Mouse (Mus musculus): Measurements from ENCODE around the gene Irf2bp1. TPM values are rescaled to one million over a fixed set of nuclear protein-coding genes. Genes with fewer than 3 reads are reported as not detected.

Irf2bp1 gene
- polyA plus RNA-seq (2016; fragmentation: Nextera tagmentation; extraction: Ambion mirVana), result 25.0 and 25.7 TPM in 2 replicates

GRCm38 (mm10) chr7:19003902-19004630 is at the start of gene Irf2bp1:
Irf2bp1 (plus strand) TSS chr7:19004044.
- H3K4me1 ChIP-seq, result peaks cover 57% of the 10 kb centered on the region
- DNase-seq (ENCODE audit: low spot score), result peak; percentile 93
- peaks cover 33% of the 10 kb centered on the region for H3K36me3 ChIP-seq (replicated peaks)
- H3K9me3 ChIP-seq, result no peaks in the 10 kb centered on the region
- WGBS, result under 1% methylated on average over 90 of the region's 90 CpGs
- H3K27ac ChIP-seq (replicated peaks), result peak within 1 kb of the TSS; percentile 93
- H3K27me3 ChIP-seq (replicated peaks; ENCODE audit: low read depth, poor library complexity, severe bottlenecking), result no peaks in the 10 kb centered on the region
- H3K4me3 ChIP-seq, result peak within 1 kb of the TSS; percentile 72

- WGBS, result 1% methylated on average over 107 of the region's 107 CpGs
- peak; percentile 82 for DNase-seq (ENCODE audit: low spot score)
- peaks cover 79% of the 10 kb centered on the region for H3K27me3 ChIP-seq (replicated peaks; ENCODE audit: low read depth, poor library complexity, severe bottlenecking)
Measured at GRCm38 (mm10) chr7:18957569-18958383, 46.1 kb upstream of the Irf2bp1 start.

GRCm38 (mm10) chr7:18958384-18958766 is 45.5 kb upstream of the Irf2bp1 start:
- no peak for DNase-seq (ENCODE audit: low spot score)

More at GRCm38 (mm10) chr7:18957569-18958383, 46.1 kb upstream of the Irf2bp1 start:
- Histone ChIP-seq H3K9me3 (no peaks in the 10 kb centered on the region), H3K4me3 (peak overlapping the region; percentile 69), H3K36me3 (replicated peaks) (no peaks in the 10 kb centered on the region; the same call in 1 of the 2 replicates), H3K4me1 (peaks cover 36% of the 10 kb centered on the region), H3K27ac (replicated peaks) (peak overlapping the region; percentile 66)

GRCm38 (mm10) chr7:18959446-18959845 is 44.4 kb upstream of the Irf2bp1 start:
- no peaks in the 10 kb centered on the region; the same call in 1 of the 2 replicates for H3K36me3 ChIP-seq (replicated peaks)
- DNase-seq (ENCODE audit: low spot score), result no peak
- 60% methylated on average over 8 of the region's 8 CpGs for WGBS
- no peak overlapping the region for H3K27ac ChIP-seq (replicated peaks)
- peaks cover 96% of the 10 kb centered on the region for H3K27me3 ChIP-seq (replicated peaks; ENCODE audit: low read depth, poor library complexity, severe bottlenecking)
- 0 out of 2 replicates have a peak overlapping the region, but pooled peaks have one; percentile 8 for H3K4me3 ChIP-seq
- H3K9me3 ChIP-seq, result no peaks in the 10 kb centered on the region
- H3K4me1 ChIP-seq, result peaks cover 52% of the 10 kb centered on the region

More at GRCm38 (mm10) chr7:18958384-18958766, 45.5 kb upstream of the Irf2bp1 start:
- Histone ChIP-seq H3K27ac (replicated peaks) (peak overlapping the region; percentile 66; the same call in 1 of the 2 replicates), H3K9me3 (no peaks in the 10 kb centered on the region), H3K27me3 (replicated peaks; ENCODE audit: low read depth, poor library complexity, severe bottlenecking) (peaks cover 85% of the 10 kb centered on the region), H3K36me3 (replicated peaks) (no peaks in the 10 kb centered on the region; the same call in 1 of the 2 replicates), H3K4me1 (peaks cover 42% of the 10 kb centered on the region), H3K4me3 (peak overlapping the region; percentile 69)
- WGBS, result under 1% methylated on average over 21 of the region's 21 CpGs

- no peak for DNase-seq (ENCODE audit: low spot score)
- Histone ChIP-seq H3K36me3 (replicated peaks) (no peaks in the 10 kb centered on the region), H3K27ac (replicated peaks) (no peak overlapping the region), H3K4me1 (peaks cover 53% of the 10 kb centered on the region), H3K27me3 (replicated peaks; ENCODE audit: low read depth, poor library complexity, severe bottlenecking) (peaks cover 100% of the 10 kb centered on the region), H3K9me3 (no peaks in the 10 kb centered on the region), H3K4me3 (peak overlapping the region; percentile 46)
- under 1% methylated on average over 17 of the region's 17 CpGs for WGBS
Measured at GRCm38 (mm10) chr7:18962171-18962792, 41.6 kb upstream of the Irf2bp1 start.

- no peak for DNase-seq (ENCODE audit: low spot score)
- Histone ChIP-seq H3K4me1 (peaks cover 48% of the 10 kb centered on the region), H3K36me3 (replicated peaks) (no peaks in the 10 kb centered on the region), H3K9me3 (no peaks in the 10 kb centered on the region), H3K4me3 (peak overlapping the region; percentile 46), H3K27me3 (replicated peaks; ENCODE audit: low read depth, poor library complexity, severe bottlenecking) (peaks cover 100% of the 10 kb centered on the region), H3K27ac (replicated peaks) (no peak overlapping the region)
- WGBS, result under 1% methylated on average over 20 of the region's 20 CpGs
Measured at GRCm38 (mm10) chr7:18962795-18963194, 41.0 kb upstream of the Irf2bp1 start.

GRCm38 (mm10) chr7:18963294-18963843 is 40.5 kb upstream of the Irf2bp1 start:
- Histone ChIP-seq H3K9me3 (no peaks in the 10 kb centered on the region), H3K27me3 (replicated peaks; ENCODE audit: low read depth, poor library complexity, severe bottlenecking) (peaks cover 97% of the 10 kb centered on the region), H3K4me3 (peak overlapping the region; percentile 46), H3K4me1 (peaks cover 42% of the 10 kb centered on the region), H3K27ac (replicated peaks) (no peak overlapping the region), H3K36me3 (replicated peaks) (no peaks in the 10 kb centered on the region)
- 1% methylated on average over 19 of the region's 19 CpGs for WGBS
- no peak for DNase-seq (ENCODE audit: low spot score)

GRCm38 (mm10) chr7:18965312-18965711 is 38.5 kb upstream of the Irf2bp1 start:
- Histone ChIP-seq H3K27me3 (replicated peaks; ENCODE audit: low read depth, poor library complexity, severe bottlenecking) (peaks cover 77% of the 10 kb centered on the region), H3K36me3 (replicated peaks) (no peaks in the 10 kb centered on the region), H3K27ac (replicated peaks) (no peak overlapping the region), H3K4me3 (no peak overlapping the region), H3K9me3 (no peaks in the 10 kb centered on the region), H3K4me1 (peaks cover 31% of the 10 kb centered on the region)
- no peak for DNase-seq (ENCODE audit: low spot score)
- 81% methylated on average over 5 of the region's 5 CpGs for WGBS

- H3K4me3 ChIP-seq, result no peak overlapping the region
- 11% methylated on average over 8 of the region's 8 CpGs for WGBS
- no peak for DNase-seq (ENCODE audit: low spot score)
- H3K27me3 ChIP-seq (replicated peaks; ENCODE audit: low read depth, poor library complexity, severe bottlenecking), result peaks cover 54% of the 10 kb centered on the region
- H3K27ac ChIP-seq (replicated peaks), result no peak overlapping the region
- H3K4me1 ChIP-seq, result peaks cover 20% of the 10 kb centered on the region
- peaks cover 6% of the 10 kb centered on the region; the same call in 1 of the 2 replicates for H3K9me3 ChIP-seq
- H3K36me3 ChIP-seq (replicated peaks), result no peaks in the 10 kb centered on the region
Measured at GRCm38 (mm10) chr7:18967603-18968002, 36.2 kb upstream of the Irf2bp1 start.

GRCm38 (mm10) chr7:18970956-18971355 is 32.9 kb upstream of the Irf2bp1 start:
- no peak for DNase-seq (ENCODE audit: low spot score)
- WGBS, result 82% methylated on average over 3 of the region's 3 CpGs
- Histone ChIP-seq H3K27me3 (replicated peaks; ENCODE audit: low read depth, poor library complexity, severe bottlenecking) (peaks cover 21% of the 10 kb centered on the region), H3K4me3 (no peak overlapping the region), H3K4me1 (no peaks in the 10 kb centered on the region), H3K9me3 (peaks cover 6% of the 10 kb centered on the region; the same call in 1 of the 2 replicates), H3K27ac (replicated peaks) (no peak overlapping the region), H3K36me3 (replicated peaks) (no peaks in the 10 kb centered on the region)

GRCm38 (mm10) chr7:18978381-18978780 is 25.5 kb upstream of the Irf2bp1 start:
- Histone ChIP-seq H3K4me1 (no peaks in the 10 kb centered on the region), H3K36me3 (replicated peaks) (no peaks in the 10 kb centered on the region), H3K4me3 (no peak overlapping the region), H3K27ac (replicated peaks) (no peak overlapping the region), H3K27me3 (replicated peaks; ENCODE audit: low read depth, poor library complexity, severe bottlenecking) (no peaks in the 10 kb centered on the region), H3K9me3 (no peaks in the 10 kb centered on the region)
- 94% methylated on average over 9 of the region's 9 CpGs for WGBS
- DNase-seq (ENCODE audit: low spot score), result no peak

GRCm38 (mm10) chr7:18986503-18986902 is 17.3 kb upstream of the Irf2bp1 start:
- Histone ChIP-seq H3K27ac (replicated peaks) (no peak overlapping the region), H3K36me3 (replicated peaks) (no peaks in the 10 kb centered on the region), H3K27me3 (replicated peaks; ENCODE audit: low read depth, poor library complexity, severe bottlenecking) (peaks cover 23% of the 10 kb centered on the region), H3K9me3 (no peaks in the 10 kb centered on the region), H3K4me3 (no peak overlapping the region), H3K4me1 (peaks cover 10% of the 10 kb centered on the region)
- DNase-seq (ENCODE audit: low spot score), result no peak
- WGBS, result 84% methylated on average over 2 of the region's 2 CpGs
